In genomic region chr5:26222076-26222475, GRCm38 (mm10) we compare ENCODE assay signal across 32 mouse cellular contexts. TPM values are rescaled to one million over a fixed set of nuclear protein-coding genes. Genes with fewer than 3 reads are reported as not detected.
DNase-seq lines count a peak whose midpoint lies in the region; ATAC-seq and TF ChIP-seq lines count a peak whose summit lies in the region.
"Had no signal": no experiment of that assay in that cellular context is flagged by ENCODE, and none has a peak within 500 bp of the region (broad histone marks: within the 10 kb centered on the region; RNA-seq: fewer than 3 reads in every experiment).

No protein-coding gene starts in this region.

- H3K36me3 ChIP-seq in hindbrain, postnatal 0 days (ENCODE audit: insufficient read depth, low read length): no peaks in the 10 kb centered on the region
- H3K36me3 ChIP-seq in hindbrain, embryonic 14.5 days (replicated peaks; ENCODE audit: control insufficient read depth, insufficient read depth): no peaks in the 10 kb centered on the region
- H3K36me3 ChIP-seq in neural tube, embryonic 15.5 days: no peaks in the 10 kb centered on the region
- H3K36me3 ChIP-seq in limb, embryonic 15.5 days: no peaks in the 10 kb centered on the region
- H3K36me3 ChIP-seq: embryonic facial prominence, embryonic 12.5 days; forebrain, embryonic 10.5 days; heart, embryonic 12.5 days; heart, embryonic 15.5 days; hindbrain, embryonic 10.5 days; hindbrain, embryonic 13.5 days had no signal

- H3K27ac ChIP-seq in hindbrain, postnatal 0 days: no peak overlapping the region
- no peak overlapping the region for H3K27ac ChIP-seq in hindbrain, embryonic 14.5 days
- no peak overlapping the region for H3K27ac ChIP-seq in neural tube, embryonic 15.5 days (replicated peaks)
- no peak overlapping the region for H3K27ac ChIP-seq in limb, embryonic 15.5 days
- H3K27ac ChIP-seq: embryonic facial prominence, embryonic 12.5 days; forebrain, embryonic 10.5 days; heart, embryonic 15.5 days; hindbrain, embryonic 10.5 days; hindbrain, embryonic 13.5 days had no signal

- H3K4me1 ChIP-seq in hindbrain, postnatal 0 days (ENCODE audit: insufficient read depth, low read length): no peaks in the 10 kb centered on the region
- H3K4me1 ChIP-seq in hindbrain, embryonic 14.5 days (replicated peaks; ENCODE audit: control insufficient read depth, insufficient read depth, low read length): no peaks in the 10 kb centered on the region
- no peaks in the 10 kb centered on the region for H3K4me1 ChIP-seq in neural tube, embryonic 15.5 days
- H3K4me1 ChIP-seq in limb, embryonic 15.5 days: no peaks in the 10 kb centered on the region
- H3K4me1 ChIP-seq: embryonic facial prominence, embryonic 12.5 days; forebrain, embryonic 10.5 days; heart, embryonic 12.5 days; heart, embryonic 15.5 days; hindbrain, embryonic 10.5 days; hindbrain, embryonic 13.5 days had no signal

- POLR2A ChIA-PET in Patski (lab: Charles Lee): no interaction called here

- H3K9me3 ChIP-seq in hindbrain, postnatal 0 days (ENCODE audit: low read length): no peaks in the 10 kb centered on the region
- H3K9me3 ChIP-seq in hindbrain, embryonic 14.5 days (ENCODE audit: control insufficient read depth, low read length): no peaks in the 10 kb centered on the region
- no peaks in the 10 kb centered on the region for H3K9me3 ChIP-seq in neural tube, embryonic 15.5 days (replicated peaks)
- no peaks in the 10 kb centered on the region for H3K9me3 ChIP-seq in limb, embryonic 15.5 days
- H3K9me3 ChIP-seq: embryonic facial prominence, embryonic 12.5 days; forebrain, embryonic 10.5 days; heart, embryonic 12.5 days; heart, embryonic 15.5 days; hindbrain, embryonic 10.5 days; hindbrain, embryonic 13.5 days had no signal

- WGBS in hindbrain, postnatal 0 days: 82% methylated on average over 1 of the region's 1 CpGs
- 88% methylated on average over 1 of the region's 1 CpGs for WGBS in hindbrain, embryonic 14.5 days
- WGBS in neural tube, embryonic 15.5 days: 86% methylated on average over 1 of the region's 1 CpGs
- WGBS in limb, embryonic 15.5 days: 50% methylated on average over 1 of the region's 1 CpGs

- no peak for ATAC-seq in hindbrain, postnatal 0 days
- no peak for ATAC-seq in hindbrain, embryonic 14.5 days (ENCODE audit: low FRiP score)
- 0 out of 2 replicates have a peak, but pooled peaks have one; percentile 45 for ATAC-seq in neural tube, embryonic 15.5 days (ENCODE audit: low FRiP score)
- peak; percentile 89 for ATAC-seq in Patski
- ATAC-seq in limb, embryonic 15.5 days (ENCODE audit: insufficient number of reproducible peaks, low FRiP score, low TSS enrichment, low read depth): peak; percentile 44; the same call in 1 of the 2 replicates
- ATAC-seq: CD4-positive, CD25-positive, alpha-beta regulatory T cell, adult 4 months; forebrain, embryonic 14.5 days; forebrain, postnatal 0 days; intestine, postnatal 0 days had no signal

- in situ Hi-C loops in Patski (cut with MboI; ENCODE audit: low pct_unique_long_range_greater_than_20kb): no loop called here

- CTCF ChIA-PET in Patski (lab: Charles Lee): interaction anchor here (1.0 to 1.4 kb wide), 3 partner anchors 12 to 58 kb away, joined by 3 read pairs; no protein-coding TSS in a partner anchor

- peak; percentile 26 for DNase-seq in hindbrain, postnatal 0 days (ENCODE audit: low spot score)
- no peak for DNase-seq in hindbrain, embryonic 14.5 days (ENCODE audit: low spot score)
- DNase-seq in neural tube, embryonic 10.5 days (ENCODE audit: extremely low spot score, low spot score): no peak
- DNase-seq in Patski (ENCODE audit: low read depth, low spot score): peak; percentile 20
- DNase-seq in cerebellum, adult 11 months: no peak
- no peak for DNase-seq in kidney, postnatal 25 days
- DNase-seq: adrenal gland, adult 2 months; adrenal gland, postnatal 14 days; B cell, adult 2 months; cerebellum, adult 11-12 months; cerebellum, adult 8-10 months; cerebellum, postnatal 10 days; forebrain, postnatal 0 days; gastrocnemius, postnatal 25 days; heart, adult 18-20 months; heart, postnatal 10 days; heart, postnatal 36 days had no signal

- H3K4me2 ChIP-seq in hindbrain, postnatal 0 days (ENCODE audit: low read depth, low read length): no peak overlapping the region
- H3K4me2 ChIP-seq in hindbrain, embryonic 14.5 days (replicated peaks): no peak overlapping the region
- H3K4me2 ChIP-seq in neural tube, embryonic 15.5 days: no peak overlapping the region
- no peak overlapping the region for H3K4me2 ChIP-seq in limb, embryonic 15.5 days
- H3K4me2 ChIP-seq: embryonic facial prominence, embryonic 12.5 days; heart, embryonic 12.5 days; heart, embryonic 15.5 days; hindbrain, embryonic 13.5 days had no signal

- no peak overlapping the region for H3K9ac ChIP-seq in hindbrain, postnatal 0 days (replicated peaks; ENCODE audit: low read length)
- no peak overlapping the region for H3K9ac ChIP-seq in hindbrain, embryonic 14.5 days
- no peak overlapping the region for H3K9ac ChIP-seq in neural tube, embryonic 15.5 days (replicated peaks)
- no peak overlapping the region for H3K9ac ChIP-seq in limb, embryonic 15.5 days
- H3K9ac ChIP-seq: embryonic facial prominence, embryonic 12.5 days; forebrain, postnatal 0 days; heart, embryonic 12.5 days; heart, embryonic 15.5 days; hindbrain, embryonic 13.5 days had no signal

- H3K4me3 ChIP-seq in hindbrain, postnatal 0 days (ENCODE audit: low read length): no peak overlapping the region
- H3K4me3 ChIP-seq in hindbrain, embryonic 14.5 days (replicated peaks; ENCODE audit: low read length): no peak overlapping the region
- no peak overlapping the region for H3K4me3 ChIP-seq in neural tube, embryonic 15.5 days (replicated peaks)
- no peak overlapping the region for H3K4me3 ChIP-seq in limb, embryonic 15.5 days
- H3K4me3 ChIP-seq: embryonic facial prominence, embryonic 12.5 days; erythroblast, embryonic 14.5 days; forebrain, embryonic 10.5 days; heart, embryonic 12.5 days; heart, embryonic 15.5 days; hindbrain, embryonic 10.5 days; hindbrain, embryonic 13.5 days had no signal

- TF ChIP-seq CTCF in hindbrain, postnatal 0 days (IDR thresholded peaks at IDR 0.05; ENCODE audit: low read depth): no peak
- no peak for TF ChIP-seq CTCF in Patski (IDR thresholded peaks at IDR 0.05)

- H3K27me3 ChIP-seq in hindbrain, postnatal 0 days (ENCODE audit: insufficient read depth, low read length): no peaks in the 10 kb centered on the region
- H3K27me3 ChIP-seq in hindbrain, embryonic 14.5 days (ENCODE audit: control insufficient read depth, insufficient read depth, low read length): no peaks in the 10 kb centered on the region
- H3K27me3 ChIP-seq in neural tube, embryonic 15.5 days (replicated peaks): no peaks in the 10 kb centered on the region
- no peaks in the 10 kb centered on the region for H3K27me3 ChIP-seq in Patski
- no peaks in the 10 kb centered on the region for H3K27me3 ChIP-seq in limb, embryonic 15.5 days
- H3K27me3 ChIP-seq: embryonic facial prominence, embryonic 12.5 days; heart, embryonic 12.5 days; heart, embryonic 15.5 days; hindbrain, embryonic 13.5 days had no signal

RNA-seq across cellular contexts. Expression of gene Gm7361, which starts 35.4 kb away (rescaled TPM):
- 0.40 and 1.2 TPM in 2 replicates for total RNA-seq in hindbrain, postnatal 0 days (2014; rRNA removed)
- polyA plus RNA-seq in hindbrain, postnatal 0 days (2015; fragmentation: Nextera tagmentation; extraction: Ambion mirVana): 0.24 and 0.34 TPM in 2 replicates
- polyA plus RNA-seq in hindbrain, embryonic 14.5 days (2014; fragmentation: Nextera tagmentation; extraction: Ambion mirVana): 0.50 and 0.56 TPM in 2 replicates
- polyA plus RNA-seq in neural tube, embryonic 15.5 days (2015; fragmentation: Nextera tagmentation; extraction: Ambion mirVana): 0.46 and 0.51 TPM in 2 replicates
- 0.08 TPM for polyA plus RNA-seq in Patski (2021)
- not detected in 2 replicates for polyA plus RNA-seq in limb, embryonic 15.5 days (2015; fragmentation: Nextera tagmentation; extraction: Ambion mirVana)
- total RNA-seq: adrenal gland, postnatal 14 days; gastrocnemius, adult 8-10 months; gastrocnemius, postnatal 25 days; heart, adult 18-20 months; heart, postnatal 10 days; heart, postnatal 36 days; MEL had no signal
- polyA plus RNA-seq: CD4-positive, CD25-positive, alpha-beta regulatory T cell, adult 4 months; embryonic facial prominence, embryonic 12.5 days; erythroblast, embryonic 14.5 days; forebrain, embryonic 10.5 days; gonadal fat pad, adult 2 months; heart, embryonic 12.5 days; heart, embryonic 15.5 days; hindbrain, embryonic 10.5 days; intestine, postnatal 0 days had no signal

Comparison
In these comparisons a context has a peak if more than half of its experiments do, and no peak if none do; other contexts are left out.
1. DNase-seq: peak in hindbrain, postnatal 0 days (single experiment) and Patski (single experiment); none in hindbrain, embryonic 14.5 days (single experiment), neural tube, embryonic 10.5 days (single experiment), cerebellum, adult 11 months (single experiment) and kidney, postnatal 25 days (0 of 2).
2. ATAC-seq: peak in neural tube, embryonic 15.5 days (single experiment), Patski (single experiment) and limb, embryonic 15.5 days (single experiment); none in hindbrain, postnatal 0 days (single experiment) and hindbrain, embryonic 14.5 days (single experiment).